In genomic region chr5:122638296-122638695, GRCm38 (mm10) we compare ENCODE assay signal across 25 mouse cellular contexts. TPM values are rescaled to one million over a fixed set of nuclear protein-coding genes. Genes with fewer than 3 reads are reported as not detected.
DNase-seq lines count a peak whose midpoint lies in the region; ATAC-seq lines count a peak whose summit lies in the region.
"Had no signal": no experiment of that assay in that cellular context is flagged by ENCODE, and none has a peak within 500 bp of the region (broad histone marks: within the 10 kb centered on the region; RNA-seq: fewer than 3 reads in every experiment).

No protein-coding gene starts in this region.

- no peaks in the 10 kb centered on the region for H3K9me3 ChIP-seq in neural tube, embryonic 13.5 days
- H3K9me3 ChIP-seq in neural tube, embryonic 15.5 days (replicated peaks), result no peaks in the 10 kb centered on the region
- H3K9me3 ChIP-seq: embryonic facial prominence, embryonic 13.5 days; embryonic facial prominence, embryonic 15.5 days; forebrain, embryonic 10.5 days; forebrain, embryonic 12.5 days had no signal

- H3K36me3 ChIP-seq in neural tube, embryonic 13.5 days, result no peaks in the 10 kb centered on the region
- H3K36me3 ChIP-seq in neural tube, embryonic 15.5 days, result no peaks in the 10 kb centered on the region
- H3K36me3 ChIP-seq: embryonic facial prominence, embryonic 13.5 days; embryonic facial prominence, embryonic 15.5 days; forebrain, embryonic 10.5 days; forebrain, embryonic 12.5 days had no signal

- peaks cover 3% of the 10 kb centered on the region; the same call in 1 of the 2 replicates for H3K4me1 ChIP-seq in neural tube, embryonic 13.5 days (replicated peaks)
- H3K4me1 ChIP-seq in neural tube, embryonic 15.5 days, result 0 out of 2 replicates have a peak, but pooled peaks cover 3% of the 10 kb centered on the region
- H3K4me1 ChIP-seq: embryonic facial prominence, embryonic 13.5 days; embryonic facial prominence, embryonic 15.5 days; forebrain, embryonic 12.5 days had no signal

- 78% methylated on average over 2 of the region's 2 CpGs for WGBS in neural tube, embryonic 13.5 days
- 83% methylated on average over 2 of the region's 2 CpGs for WGBS in neural tube, embryonic 15.5 days

- no peak for ATAC-seq in neural tube, embryonic 13.5 days (ENCODE audit: low read depth)
- ATAC-seq in neural tube, embryonic 15.5 days (ENCODE audit: low FRiP score), result no peak
- peak; percentile 20 for ATAC-seq in CD4-positive, CD25-positive, alpha-beta regulatory T cell, adult 4 months
- ATAC-seq: activated CD4-positive, CD25-positive, alpha-beta regulatory T cell, adult 4 months; forebrain, embryonic 14.5 days; forebrain, embryonic 16.5 days; Patski had no signal

- H3K4me3 ChIP-seq in neural tube, embryonic 13.5 days, result no peak overlapping the region
- H3K4me3 ChIP-seq in neural tube, embryonic 15.5 days (replicated peaks), result no peak overlapping the region
- H3K4me3 ChIP-seq: embryonic facial prominence, embryonic 13.5 days; embryonic facial prominence, embryonic 15.5 days; erythroblast, embryonic 14.5 days; forebrain, embryonic 10.5 days; forebrain, embryonic 12.5 days had no signal

- no peaks in the 10 kb centered on the region for H3K27me3 ChIP-seq in neural tube, embryonic 13.5 days
- H3K27me3 ChIP-seq in neural tube, embryonic 15.5 days (replicated peaks), result no peaks in the 10 kb centered on the region
- H3K27me3 ChIP-seq: embryonic facial prominence, embryonic 13.5 days; embryonic facial prominence, embryonic 15.5 days; forebrain, embryonic 12.5 days; Patski had no signal

- no peak overlapping the region for H3K27ac ChIP-seq in neural tube, embryonic 13.5 days (replicated peaks)
- H3K27ac ChIP-seq in neural tube, embryonic 15.5 days (replicated peaks), result no peak overlapping the region
- H3K27ac ChIP-seq: embryonic facial prominence, embryonic 13.5 days; embryonic facial prominence, embryonic 15.5 days; forebrain, embryonic 10.5 days; forebrain, embryonic 12.5 days had no signal

- DNase-seq in CD4-positive, CD25-positive, alpha-beta regulatory T cell, adult 2 months (ENCODE audit: low read depth, low spot score), result peak; percentile 30
- DNase-seq in naive thymus-derived CD4-positive, alpha-beta T cell, adult 2 months (ENCODE audit: low read depth), result peak; percentile 47
- no peak for DNase-seq in left cerebral cortex, adult 11 months (ENCODE audit: low spot score)
- DNase-seq in adrenal gland, adult 2 months, result no peak
- DNase-seq: adrenal gland, postnatal 10 days; adrenal gland, postnatal 25 days; cerebellum, adult 11 months; cerebellum, adult 18-20 months; cerebellum, adult 8-10 months; cerebellum, adult 9-11 months; cerebellum, postnatal 14 days; cerebellum, postnatal 36 days; embryo, embryonic 11 days had no signal

- H3K9ac ChIP-seq in neural tube, embryonic 13.5 days, result 0 out of 2 replicates have a peak overlapping the region, but pooled peaks have one; percentile 5
- no peak overlapping the region for H3K9ac ChIP-seq in neural tube, embryonic 15.5 days (replicated peaks)
- H3K9ac ChIP-seq: embryonic facial prominence, embryonic 13.5 days; embryonic facial prominence, embryonic 15.5 days; forebrain, embryonic 12.5 days had no signal

- H3K4me2 ChIP-seq in neural tube, embryonic 13.5 days, result no peak overlapping the region
- no peak overlapping the region for H3K4me2 ChIP-seq in neural tube, embryonic 15.5 days
- H3K4me2 ChIP-seq: embryonic facial prominence, embryonic 13.5 days; embryonic facial prominence, embryonic 15.5 days; forebrain, embryonic 12.5 days had no signal

RNA-seq across cellular contexts. Expression of gene P2rx7, which starts 5.4 kb away (rescaled TPM):
- polyA plus RNA-seq in neural tube, embryonic 13.5 days (2015; fragmentation: Nextera tagmentation; extraction: Ambion mirVana), result 5.8 and 5.9 TPM in 2 replicates
- 5.0 and 5.9 TPM in 2 replicates for polyA plus RNA-seq in neural tube, embryonic 15.5 days (2015; fragmentation: Nextera tagmentation; extraction: Ambion mirVana)
- 100 to 1,000 TPM in 1 of 2 experiments, 10 to 100 TPM in 1; 64.6 to 103 TPM for polyA plus RNA-seq in CD4-positive, CD25-positive, alpha-beta regulatory T cell, adult 4 months (2017; shearing (Covaris generic))
- total RNA-seq in adrenal gland, adult 2 months (2021), result 1 to 10 TPM; 3.0 to 3.3 TPM
- polyA plus RNA-seq in adrenal gland, adult 2 months (2012; rRNA removed), result 3.1 and 5.3 TPM in 2 replicates
- polyA plus RNA-seq: erythroblast, embryonic 14.5 days had no signal

RNA-seq across cellular contexts. Expression of gene Ift81, which starts 24.0 kb away (rescaled TPM):
- 54.0 and 57.8 TPM in 2 replicates for polyA plus RNA-seq in neural tube, embryonic 13.5 days (2015; fragmentation: Nextera tagmentation; extraction: Ambion mirVana)
- 59.2 and 60.6 TPM in 2 replicates for polyA plus RNA-seq in neural tube, embryonic 15.5 days (2015; fragmentation: Nextera tagmentation; extraction: Ambion mirVana)
- polyA plus RNA-seq in CD4-positive, CD25-positive, alpha-beta regulatory T cell, adult 4 months (2017; shearing (Covaris generic)), result 1 to 10 TPM; 6.6 to 7.8 TPM
- 10 to 100 TPM in 1 of 2 experiments, 1 to 10 TPM in 1; 6.5 to 15.7 TPM for total RNA-seq in adrenal gland, adult 2 months (2021)
- 1.4 and 2.2 TPM in 2 replicates for polyA plus RNA-seq in adrenal gland, adult 2 months (2012; rRNA removed)
- polyA plus RNA-seq: erythroblast, embryonic 14.5 days had no signal

Comparison
In these comparisons a context has a peak if more than half of its experiments do, and no peak if none do; other contexts are left out.
1. DNase-seq: peak in CD4-positive, CD25-positive, alpha-beta regulatory T cell, adult 2 months (single experiment) and naive thymus-derived CD4-positive, alpha-beta T cell, adult 2 months (single experiment); none in left cerebral cortex, adult 11 months (single experiment) and adrenal gland, adult 2 months (single experiment).